Mouse (Mus musculus): ENCODE measurements around the gene Sumo1. TPM values are rescaled to one million over a fixed set of nuclear protein-coding genes. Genes with fewer than 3 reads are reported as not detected.

Gene Sumo1
- polyA plus RNA-seq, 1 experiment from 2014 or later = 254 TPM

- Histone ChIP-seq H3K9me3 (replicated peaks) (no peaks in the 10 kb centered on the region), H3K4me1 (replicated peaks) (0 out of 2 replicates have a peak, but pooled peaks cover 6% of the 10 kb centered on the region), H3K9ac (no peak overlapping the region), H3K36me3 (no peaks in the 10 kb centered on the region), H3K4me3 (no peak overlapping the region), H3K27ac (ENCODE audit: poor library complexity, severe bottlenecking) (no peak overlapping the region), H3K27me3 (replicated peaks) (peaks cover 8% of the 10 kb centered on the region; the same call in 1 of the 2 replicates), H3K4me2 (no peak overlapping the region)
- ATAC-seq (ENCODE audit: insufficient number of reproducible peaks, low FRiP score) = no peak
- WGBS = 75% methylated on average over 3 of the region's 3 CpGs
These were observed 99.1 kb downstream of the Sumo1 start for GRCm38 (mm10) chr1:59571502-59571901.

DNA sequence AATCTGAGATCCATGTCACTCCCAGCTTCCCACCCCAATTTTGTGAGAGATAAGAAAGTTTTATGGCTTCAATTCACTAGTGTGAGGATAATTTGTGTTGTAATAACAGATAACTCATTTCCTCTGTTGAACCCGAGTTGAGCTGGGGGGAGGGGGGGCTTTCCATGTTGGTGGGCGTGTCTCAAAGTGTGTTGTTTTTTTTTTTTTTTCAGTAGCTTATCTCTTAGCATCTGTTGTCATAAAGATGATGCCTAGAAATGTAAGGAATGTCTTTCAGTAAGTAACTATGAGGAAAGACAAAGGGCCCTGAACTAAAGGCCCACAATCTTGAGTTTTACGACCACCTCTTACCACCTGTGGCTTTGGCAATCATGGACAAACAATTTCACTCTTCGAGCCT is 99.9 kb downstream of the Sumo1 start:
- H3K36me3 ChIP-seq = no peaks in the 10 kb centered on the region
- H3K9me3 ChIP-seq (replicated peaks) = no peaks in the 10 kb centered on the region

DNA sequence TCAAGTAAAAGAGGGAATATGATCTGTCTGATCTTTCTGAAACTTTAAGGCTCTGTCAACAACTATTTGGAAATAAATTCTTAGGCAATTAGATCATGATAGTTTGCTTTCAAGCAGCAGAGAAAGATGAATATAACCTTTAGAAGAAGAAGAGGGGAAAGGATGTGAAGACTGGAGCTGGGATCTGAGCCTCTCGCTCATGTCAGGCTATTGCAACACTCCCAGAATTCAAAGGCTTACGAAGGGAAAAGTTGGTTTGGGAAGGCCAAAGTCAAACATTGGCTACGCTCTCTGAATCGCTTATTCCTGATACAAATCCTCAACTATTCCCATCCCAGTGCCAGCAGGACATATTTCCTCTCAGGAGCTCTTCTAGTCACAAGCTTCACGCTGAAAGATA is 101.3 kb downstream of the Sumo1 start:
- ATAC-seq (ENCODE audit: insufficient number of reproducible peaks, low FRiP score) = no peak
- Histone ChIP-seq H3K9ac (no peak overlapping the region), H3K9me3 (replicated peaks) (no peaks in the 10 kb centered on the region), H3K4me3 (no peak overlapping the region), H3K27me3 (replicated peaks) (peaks cover 11% of the 10 kb centered on the region; the same call in 1 of the 2 replicates), H3K27ac (ENCODE audit: poor library complexity, severe bottlenecking) (no peak overlapping the region), H3K36me3 (no peaks in the 10 kb centered on the region), H3K4me1 (replicated peaks) (no peaks in the 10 kb centered on the region), H3K4me2 (no peak overlapping the region)
- 83% methylated on average over 5 of the region's 5 CpGs for WGBS

More for the DNA sequence above, 99.9 kb downstream of the Sumo1 start:
- Histone ChIP-seq H3K9ac (no peak overlapping the region), H3K4me1 (replicated peaks) (no peaks in the 10 kb centered on the region), H3K4me2 (no peak overlapping the region), H3K27ac (ENCODE audit: poor library complexity, severe bottlenecking) (no peak overlapping the region), H3K4me3 (no peak overlapping the region), H3K27me3 (replicated peaks) (peaks cover 11% of the 10 kb centered on the region; the same call in 1 of the 2 replicates)
- WGBS = 65% methylated on average over 4 of the region's 4 CpGs
- no peak for ATAC-seq (ENCODE audit: insufficient number of reproducible peaks, low FRiP score)

DNA sequence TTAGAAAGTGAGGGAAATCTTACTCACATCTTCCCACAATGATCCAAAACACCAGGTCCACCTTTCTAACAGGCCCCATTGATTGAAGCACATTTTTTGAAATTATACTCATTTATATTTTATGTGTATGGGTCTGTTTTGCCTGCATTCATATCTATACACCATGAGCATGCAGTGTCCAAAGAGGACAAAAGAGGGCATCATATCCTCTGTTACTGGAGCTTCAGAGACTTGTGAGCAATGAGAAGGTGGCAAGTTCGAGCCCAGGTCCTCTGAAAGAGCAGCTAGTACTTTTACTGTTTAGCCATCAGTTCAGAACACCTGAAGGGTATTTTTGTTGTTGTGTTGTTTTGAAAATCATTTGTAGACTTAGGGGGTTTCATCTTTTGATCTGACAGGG is 102.4 kb downstream of the Sumo1 start:
- WGBS = 74% methylated on average over 1 of the region's 1 CpGs
- Histone ChIP-seq H3K36me3 (no peaks in the 10 kb centered on the region), H3K4me2 (no peak overlapping the region), H3K4me3 (no peak overlapping the region), H3K4me1 (replicated peaks) (no peaks in the 10 kb centered on the region), H3K27me3 (replicated peaks) (peaks cover 11% of the 10 kb centered on the region; the same call in 1 of the 2 replicates), H3K27ac (ENCODE audit: poor library complexity, severe bottlenecking) (no peak overlapping the region), H3K9ac (no peak overlapping the region), H3K9me3 (replicated peaks) (0 out of 2 replicates have a peak, but pooled peaks cover 1% of the 10 kb centered on the region)
- ATAC-seq (ENCODE audit: insufficient number of reproducible peaks, low FRiP score) = no peak

GRCm38 (mm10) chr1:59567521-59567920 is 103.1 kb downstream of the Sumo1 start:
- Histone ChIP-seq H3K4me1 (replicated peaks) (no peaks in the 10 kb centered on the region), H3K27ac (ENCODE audit: poor library complexity, severe bottlenecking) (no peak overlapping the region), H3K4me2 (no peak overlapping the region), H3K27me3 (replicated peaks) (peaks cover 11% of the 10 kb centered on the region; the same call in 1 of the 2 replicates), H3K9ac (no peak overlapping the region), H3K4me3 (no peak overlapping the region), H3K9me3 (replicated peaks) (0 out of 2 replicates have a peak, but pooled peaks cover 4% of the 10 kb centered on the region), H3K36me3 (no peaks in the 10 kb centered on the region)
- 82% methylated on average over 4 of the region's 4 CpGs for WGBS
- ATAC-seq (ENCODE audit: insufficient number of reproducible peaks, low FRiP score) = no peak

DNA sequence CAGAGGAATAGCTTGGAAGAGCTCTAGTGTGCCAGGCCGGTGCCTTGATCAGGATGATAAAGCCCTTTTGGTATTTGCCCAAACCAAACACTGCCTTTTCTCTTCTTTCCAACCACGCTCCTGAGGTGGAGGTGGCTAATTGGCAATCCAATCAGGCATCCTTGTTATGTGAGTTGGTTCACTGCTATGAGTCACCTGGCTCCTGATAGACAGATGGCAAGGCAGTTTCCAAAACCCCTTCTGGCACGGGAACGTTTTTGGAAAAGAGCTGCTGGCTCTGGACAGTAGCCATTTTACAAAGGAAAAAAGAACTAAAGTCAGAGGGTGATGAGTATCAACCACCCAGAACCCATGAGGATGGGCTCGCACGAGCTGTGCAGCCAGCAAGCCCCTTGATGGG is 103.7 kb downstream of the Sumo1 start:
- 67% methylated on average over 6 of the region's 6 CpGs for WGBS
- no peak overlapping the region for H3K27ac ChIP-seq (ENCODE audit: poor library complexity, severe bottlenecking)
- H3K9ac ChIP-seq = no peak overlapping the region
- H3K4me2 ChIP-seq = no peak overlapping the region
- H3K4me1 ChIP-seq (replicated peaks) = no peaks in the 10 kb centered on the region
- no peak for ATAC-seq (ENCODE audit: insufficient number of reproducible peaks, low FRiP score)
- no peaks in the 10 kb centered on the region for H3K36me3 ChIP-seq
- H3K4me3 ChIP-seq = no peak overlapping the region
- H3K27me3 ChIP-seq (replicated peaks) = peaks cover 11% of the 10 kb centered on the region; the same call in 1 of the 2 replicates
- 0 out of 2 replicates have a peak, but pooled peaks cover 4% of the 10 kb centered on the region for H3K9me3 ChIP-seq (replicated peaks)

DNA sequence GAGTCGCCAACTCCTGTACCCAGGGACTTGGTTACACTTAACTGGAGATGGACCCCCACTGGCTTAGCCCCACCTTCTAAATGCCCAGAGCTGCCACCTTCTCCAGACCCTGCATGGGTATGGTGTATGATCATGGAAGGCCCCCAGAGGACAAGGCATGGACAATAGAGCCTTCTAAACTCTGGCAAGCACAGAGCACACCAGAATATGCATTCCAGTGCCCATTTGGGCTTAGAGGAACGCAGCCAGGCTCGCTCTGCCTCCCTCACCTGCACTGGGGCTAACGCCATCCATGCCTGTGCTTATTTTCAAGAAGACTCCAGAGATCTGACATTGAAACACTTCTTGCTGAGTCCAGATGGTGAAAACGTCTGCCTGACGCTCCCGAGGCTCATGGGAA is 104.4 kb downstream of the Sumo1 start:
- Histone ChIP-seq H3K36me3 (no peaks in the 10 kb centered on the region), H3K4me3 (no peak overlapping the region), H3K4me2 (no peak overlapping the region), H3K27me3 (replicated peaks) (peaks cover 11% of the 10 kb centered on the region; the same call in 1 of the 2 replicates), H3K4me1 (replicated peaks) (no peaks in the 10 kb centered on the region), H3K9ac (no peak overlapping the region), H3K9me3 (replicated peaks) (0 out of 2 replicates have a peak, but pooled peaks cover 4% of the 10 kb centered on the region), H3K27ac (ENCODE audit: poor library complexity, severe bottlenecking) (no peak overlapping the region)
- WGBS = 68% methylated on average over 7 of the region's 7 CpGs
- no peak for ATAC-seq (ENCODE audit: insufficient number of reproducible peaks, low FRiP score)

DNA sequence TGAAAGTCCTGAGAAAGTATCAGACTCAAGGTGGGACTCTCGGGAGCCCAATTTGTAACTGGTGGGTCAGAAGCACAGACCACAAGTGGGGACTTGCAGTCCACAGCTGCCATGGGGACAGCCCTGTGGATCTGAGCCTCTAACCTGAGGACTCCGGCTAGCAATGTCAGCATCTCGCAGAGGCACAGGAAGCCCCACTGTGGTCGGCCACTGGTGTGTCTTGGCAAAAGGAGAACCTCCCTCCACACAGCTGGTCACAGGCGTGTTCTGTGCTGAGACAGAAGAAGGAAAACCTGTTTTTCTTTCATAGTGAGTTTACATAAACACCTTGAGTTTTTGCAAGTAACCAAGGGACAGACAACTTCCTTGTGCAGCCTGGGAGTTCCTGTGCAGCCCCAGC is 104.8 kb downstream of the Sumo1 start:
- H3K27ac ChIP-seq (ENCODE audit: poor library complexity, severe bottlenecking) = no peak overlapping the region

GRCm38 (mm10) chr1:59563581-59563980 is 107.1 kb downstream of the Sumo1 start:
- no peak overlapping the region for H3K9ac ChIP-seq
- no peak overlapping the region for H3K4me3 ChIP-seq
- no peak for ATAC-seq (ENCODE audit: insufficient number of reproducible peaks, low FRiP score)
- no peak overlapping the region for H3K27ac ChIP-seq (ENCODE audit: poor library complexity, severe bottlenecking)
- WGBS = 72% methylated on average over 2 of the region's 2 CpGs
- 0 out of 2 replicates have a peak, but pooled peaks cover 4% of the 10 kb centered on the region for H3K9me3 ChIP-seq (replicated peaks)
- peaks cover 11% of the 10 kb centered on the region; the same call in 1 of the 2 replicates for H3K27me3 ChIP-seq (replicated peaks)
- no peaks in the 10 kb centered on the region for H3K36me3 ChIP-seq
- no peak overlapping the region for H3K4me2 ChIP-seq
- H3K4me1 ChIP-seq (replicated peaks) = no peaks in the 10 kb centered on the region

More for the DNA sequence above, 104.8 kb downstream of the Sumo1 start:
- H3K4me1 ChIP-seq (replicated peaks) = no peaks in the 10 kb centered on the region
- H3K27me3 ChIP-seq (replicated peaks) = peaks cover 11% of the 10 kb centered on the region; the same call in 1 of the 2 replicates
- ATAC-seq (ENCODE audit: insufficient number of reproducible peaks, low FRiP score) = no peak
- H3K36me3 ChIP-seq = no peaks in the 10 kb centered on the region
- H3K4me2 ChIP-seq = no peak overlapping the region
- H3K9ac ChIP-seq = no peak overlapping the region
- no peak overlapping the region for H3K4me3 ChIP-seq
- 79% methylated on average over 5 of the region's 5 CpGs for WGBS
- 0 out of 2 replicates have a peak, but pooled peaks cover 4% of the 10 kb centered on the region for H3K9me3 ChIP-seq (replicated peaks)

GRCm38 (mm10) chr1:59553708-59554107 is 116.9 kb downstream of the Sumo1 start:
- Histone ChIP-seq H3K9me3 (replicated peaks) (no peaks in the 10 kb centered on the region), H3K36me3 (no peaks in the 10 kb centered on the region), H3K27me3 (replicated peaks) (peaks cover 23% of the 10 kb centered on the region), H3K9ac (no peak overlapping the region), H3K27ac (ENCODE audit: poor library complexity, severe bottlenecking) (no peak overlapping the region), H3K4me1 (replicated peaks) (no peaks in the 10 kb centered on the region), H3K4me2 (no peak overlapping the region), H3K4me3 (no peak overlapping the region)
- ATAC-seq (ENCODE audit: insufficient number of reproducible peaks, low FRiP score) = no peak
- 60% methylated on average over 5 of the region's 5 CpGs for WGBS

DNA sequence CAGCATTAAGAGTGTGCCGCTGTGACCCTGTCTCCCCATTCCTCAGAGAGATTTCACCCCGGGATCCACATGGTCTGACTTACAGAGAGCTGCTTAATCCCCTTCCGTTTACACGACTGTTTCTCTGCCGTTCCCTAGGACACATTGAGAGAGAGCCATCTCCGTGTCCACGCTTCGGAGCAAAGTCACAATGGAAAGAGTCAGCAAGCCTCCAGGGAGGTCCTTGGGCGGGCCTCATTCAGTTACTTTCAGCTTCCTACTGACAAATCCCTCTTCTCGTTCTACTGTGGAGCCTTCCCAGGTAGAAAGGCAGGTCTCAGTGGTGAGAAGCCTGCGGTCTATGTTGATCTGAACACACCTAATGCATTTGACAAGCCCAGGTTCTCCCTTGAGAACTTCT is 119.6 kb downstream of the Sumo1 start:
- Histone ChIP-seq H3K4me1 (replicated peaks) (no peaks in the 10 kb centered on the region), H3K4me3 (no peak overlapping the region), H3K9ac (no peak overlapping the region), H3K4me2 (no peak overlapping the region), H3K36me3 (no peaks in the 10 kb centered on the region), H3K9me3 (replicated peaks) (no peaks in the 10 kb centered on the region), H3K27ac (ENCODE audit: poor library complexity, severe bottlenecking) (no peak overlapping the region), H3K27me3 (replicated peaks) (peaks cover 23% of the 10 kb centered on the region)
- WGBS = 69% methylated on average over 11 of the region's 11 CpGs
- ATAC-seq (ENCODE audit: insufficient number of reproducible peaks, low FRiP score) = no peak

DNA sequence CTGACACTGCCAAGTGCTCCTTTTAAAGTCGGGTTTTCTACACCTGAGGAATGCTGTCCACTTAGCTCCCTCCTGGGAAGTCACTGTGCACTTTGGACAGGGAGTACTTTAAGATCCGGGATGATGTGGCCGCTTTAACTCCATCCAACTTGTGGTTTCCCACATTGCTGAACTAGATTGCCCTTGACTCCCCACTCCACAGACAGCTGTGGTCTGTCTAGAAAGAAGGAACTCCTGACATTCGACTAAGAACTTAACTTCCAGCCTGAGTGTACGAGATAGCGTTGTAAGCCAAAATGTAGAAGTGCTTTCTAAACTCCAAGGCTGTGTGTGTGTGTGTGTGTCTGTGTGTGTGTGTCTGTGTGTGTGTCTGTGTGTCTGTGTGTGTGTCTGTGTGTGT is 120.4 kb downstream of the Sumo1 start:
- H3K9ac ChIP-seq = no peak overlapping the region
- no peak overlapping the region for H3K4me2 ChIP-seq
- peaks cover 23% of the 10 kb centered on the region for H3K27me3 ChIP-seq (replicated peaks)
- no peak overlapping the region for H3K27ac ChIP-seq (ENCODE audit: poor library complexity, severe bottlenecking)
- H3K9me3 ChIP-seq (replicated peaks) = no peaks in the 10 kb centered on the region
- ATAC-seq (ENCODE audit: insufficient number of reproducible peaks, low FRiP score) = no peak
- no peaks in the 10 kb centered on the region for H3K4me1 ChIP-seq (replicated peaks)
- 34% methylated on average over 6 of the region's 6 CpGs for WGBS
- H3K36me3 ChIP-seq = no peaks in the 10 kb centered on the region
- H3K4me3 ChIP-seq = no peak overlapping the region
